Mouse (Mus musculus) spleen, adult 18-20 months (tissue): ENCODE data around the gene Gm19684.
"Not testable (repeated sequence)": the region's sequence is repeated elsewhere in the genome, so short reads cannot be mapped to it uniquely, and the experiment has no call there.

ENCODE experiments used
- DNase-seq, 2 experiments: peaks; one replicate each; pipeline ENCODE4 v3.0.0; 2022; ENCODE audit warnings: mixed read lengths in 2 of 2

The Gm19684 gene

DNA sequence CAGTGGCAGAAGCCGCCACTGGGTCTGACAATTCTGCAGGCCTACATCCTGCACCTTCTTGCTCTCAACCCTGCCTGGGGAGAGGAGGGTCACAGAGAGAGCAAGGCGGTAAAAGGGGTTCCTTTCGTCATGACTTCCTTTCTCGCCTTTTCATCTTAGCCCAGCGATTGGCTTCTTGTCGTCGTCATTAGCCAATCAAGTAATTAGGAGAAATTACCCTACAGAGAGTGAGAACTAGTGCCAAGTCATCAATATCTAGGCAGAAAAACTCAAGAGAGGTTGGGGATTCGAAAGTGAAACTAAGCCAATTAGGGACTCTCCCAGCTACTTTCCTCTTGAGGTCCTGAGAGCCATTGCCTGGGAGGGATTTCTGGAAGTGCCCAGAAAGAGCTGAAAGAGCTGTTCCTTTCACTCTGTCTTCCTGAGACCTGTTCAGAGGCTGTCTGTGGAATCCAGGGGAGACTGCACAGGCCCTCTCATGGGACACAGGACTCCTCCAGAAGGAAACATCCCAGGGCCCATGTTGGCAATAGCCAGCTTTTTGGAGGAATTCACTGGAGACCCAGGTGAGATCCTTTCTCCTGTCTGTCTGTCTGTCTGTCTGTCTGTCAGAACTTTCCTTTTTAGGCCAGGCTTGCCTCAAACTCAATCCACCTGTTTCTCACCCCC lies at the start of gene Gm19684:
Gm19684 (plus strand) TSS at position 327 of the 669 bp plus-strand sequence.
- DNase-seq: peak; percentile 56 to 60

DNA sequence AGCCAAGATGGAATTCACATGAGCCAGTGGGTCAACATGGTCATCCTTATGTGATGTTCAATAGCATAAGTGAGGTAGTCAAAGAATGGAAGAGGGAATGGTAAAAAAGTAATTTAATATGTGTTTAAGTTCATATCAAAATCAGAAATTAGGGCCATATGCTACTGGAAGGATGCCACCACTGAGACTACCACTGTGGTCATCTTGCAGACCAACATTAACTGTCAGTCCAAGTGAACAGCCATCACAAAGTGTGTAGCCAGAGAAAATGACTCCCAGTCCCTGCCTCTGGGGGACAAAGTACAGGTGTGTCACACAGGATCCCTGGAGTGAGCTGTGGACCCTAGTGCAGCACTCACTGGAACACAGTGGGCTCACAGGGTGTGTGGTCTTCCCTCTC lies 39.6 kb upstream of the Gm19684 start:
- not testable (repeated sequence) for DNase-seq

DNA sequence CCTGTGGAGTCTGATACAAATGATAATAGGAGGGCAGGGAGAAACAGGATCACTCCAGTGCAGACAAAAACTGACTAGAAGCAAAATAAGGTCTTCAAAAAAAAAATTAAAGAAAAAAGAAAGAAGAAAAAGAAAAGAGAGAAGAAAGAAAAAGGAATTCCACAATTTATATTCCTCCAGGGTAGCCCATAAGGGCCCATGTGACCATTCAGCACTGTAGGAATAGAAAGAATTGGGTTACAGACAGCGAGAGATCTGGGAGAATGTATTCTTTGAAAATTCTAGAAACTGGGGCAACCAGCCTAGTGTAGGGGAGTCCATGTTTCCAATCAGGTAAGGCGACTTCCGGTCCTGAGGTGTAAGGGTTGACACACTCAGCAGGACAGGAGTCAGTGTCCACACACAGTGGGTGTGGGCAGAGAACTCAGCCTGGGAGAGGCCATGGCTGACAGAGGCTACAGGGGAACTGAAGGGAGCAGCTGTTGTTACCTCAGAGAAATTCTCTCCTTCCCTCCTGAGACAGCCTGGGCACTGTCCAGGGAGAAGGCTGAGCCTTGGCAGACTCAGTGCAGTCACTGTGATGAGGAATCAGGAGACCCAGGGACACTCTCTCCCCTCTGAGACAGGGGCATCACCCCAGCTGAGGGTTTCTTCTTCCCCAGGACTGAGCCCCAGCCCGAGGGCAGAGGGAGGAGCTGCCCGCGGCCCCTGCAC lies 38.8 kb upstream of the Gm19684 start:
- DNase-seq: not testable (repeated sequence)

DNA sequence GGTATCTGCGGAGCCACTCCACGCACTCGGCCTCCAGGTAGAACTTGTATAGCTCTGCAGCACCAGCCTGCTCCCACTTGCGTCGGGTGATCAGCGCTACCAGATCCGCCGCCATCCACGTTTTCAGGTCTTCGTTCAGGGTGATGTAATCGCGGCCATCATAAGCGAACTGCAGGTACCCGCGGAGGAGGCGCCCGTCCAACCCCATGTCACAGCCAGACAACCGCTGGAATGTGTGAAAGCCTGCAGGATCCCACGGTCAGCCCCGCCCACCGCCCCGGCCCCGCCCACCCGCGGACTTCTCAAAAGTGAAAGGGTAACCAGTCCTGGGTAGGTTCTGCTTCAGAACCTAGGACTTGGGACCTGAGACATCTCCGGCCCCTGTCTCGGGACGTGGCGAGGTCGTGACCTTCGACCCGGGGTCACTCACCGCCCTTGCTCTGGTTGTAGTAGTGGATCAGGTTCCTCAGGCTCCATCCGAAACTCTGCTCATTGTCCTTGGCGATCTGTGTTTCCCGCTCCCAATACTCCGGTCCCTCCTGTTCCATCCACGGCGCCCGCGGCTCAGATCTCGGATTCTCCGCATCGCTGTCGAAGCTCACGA lies 38.1 kb upstream of the Gm19684 start:
- DNase-seq: peak in 1 of 2 experiments; percentile 47

DNA sequence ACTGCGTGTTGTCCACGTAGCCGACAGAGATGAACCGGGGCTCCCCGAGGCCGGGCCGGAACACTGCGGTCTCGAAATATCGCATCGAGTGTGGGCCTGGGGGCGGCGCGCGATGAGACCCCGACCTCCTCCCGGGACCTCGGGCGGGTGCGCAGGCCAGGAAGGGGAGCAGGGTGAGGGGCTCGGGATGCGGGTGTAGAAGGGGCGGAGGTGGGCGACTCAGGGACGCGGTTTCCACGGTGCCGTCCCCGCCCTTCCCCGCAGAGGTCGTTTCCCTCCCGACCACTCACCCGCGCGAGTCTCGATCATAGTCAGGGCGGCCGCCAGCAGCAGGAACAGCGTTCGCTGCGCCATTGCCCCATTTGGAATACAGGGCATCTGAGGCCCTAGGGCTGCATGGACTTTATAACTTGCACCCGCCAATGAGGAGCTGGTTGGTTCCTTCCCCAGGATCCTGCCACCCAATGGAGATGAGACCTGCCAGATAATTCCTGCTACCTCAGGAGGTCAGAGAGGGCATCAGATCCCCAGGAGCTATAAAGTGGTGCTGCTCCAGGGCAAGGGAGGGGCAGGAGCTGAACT lies 37.5 kb upstream of the Gm19684 start:
- DNase-seq: peak in 1 of 2 experiments; percentile 13

DNA sequence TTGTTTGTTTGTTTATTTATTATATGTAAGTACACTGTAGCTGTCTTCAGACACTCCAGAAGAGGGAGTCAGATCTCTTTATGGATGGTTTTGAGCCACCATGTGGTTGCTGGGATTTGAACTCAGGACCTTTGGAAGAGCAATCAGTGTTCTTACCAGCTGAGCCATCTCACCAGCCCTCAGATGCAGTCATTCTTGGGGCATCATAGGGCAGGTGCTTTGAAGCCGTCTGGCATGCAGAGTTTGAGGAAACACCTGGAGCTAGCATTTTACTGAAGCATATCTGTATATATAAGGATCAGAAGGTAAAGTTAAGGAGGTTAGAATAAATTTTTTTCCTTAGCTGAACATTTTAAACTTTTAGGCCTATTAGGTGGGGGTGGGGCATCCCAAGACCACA lies 35.5 kb upstream of the Gm19684 start:
- DNase-seq: not testable (repeated sequence)

DNA sequence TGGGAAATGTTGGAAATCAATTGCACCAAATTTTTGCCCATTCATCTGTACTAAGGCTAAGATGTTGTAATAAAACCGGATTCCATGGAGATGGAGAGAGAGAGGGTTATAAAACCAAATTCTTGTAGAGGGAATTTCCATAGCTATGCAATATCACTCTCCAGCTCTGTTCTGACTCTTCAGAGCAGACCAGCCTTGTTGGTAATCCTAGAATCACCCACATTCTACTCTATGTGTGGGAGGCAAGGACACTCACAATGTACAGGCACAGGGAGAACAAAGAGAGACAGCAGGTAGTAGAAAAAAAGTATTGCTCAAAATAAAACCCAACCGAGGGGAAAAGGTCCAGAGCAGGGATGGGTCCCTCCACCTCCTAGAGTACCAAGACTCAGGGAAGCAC lies 29.5 kb upstream of the Gm19684 start:
- DNase-seq: not testable (repeated sequence)

DNA sequence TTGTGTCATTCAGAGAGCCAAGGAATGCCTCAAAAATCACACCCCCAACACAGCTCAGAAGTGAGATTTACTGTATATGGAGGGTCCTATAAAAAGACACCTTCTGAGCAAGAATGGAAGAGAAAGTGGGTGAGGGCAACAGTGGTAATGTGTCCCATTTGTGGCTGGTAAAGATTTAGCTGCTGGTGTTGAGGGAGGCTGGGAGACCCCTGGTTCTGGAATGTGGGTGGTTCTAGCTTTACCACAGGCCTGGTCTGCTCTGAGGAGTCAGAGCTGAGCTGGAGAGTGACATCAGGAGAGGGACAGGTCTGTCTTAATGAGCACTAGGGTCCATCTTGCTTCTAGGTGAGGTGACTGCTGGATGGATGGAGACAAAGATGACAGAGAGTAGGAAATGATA lies 29.0 kb upstream of the Gm19684 start:
- DNase-seq: not testable (repeated sequence)

DNA sequence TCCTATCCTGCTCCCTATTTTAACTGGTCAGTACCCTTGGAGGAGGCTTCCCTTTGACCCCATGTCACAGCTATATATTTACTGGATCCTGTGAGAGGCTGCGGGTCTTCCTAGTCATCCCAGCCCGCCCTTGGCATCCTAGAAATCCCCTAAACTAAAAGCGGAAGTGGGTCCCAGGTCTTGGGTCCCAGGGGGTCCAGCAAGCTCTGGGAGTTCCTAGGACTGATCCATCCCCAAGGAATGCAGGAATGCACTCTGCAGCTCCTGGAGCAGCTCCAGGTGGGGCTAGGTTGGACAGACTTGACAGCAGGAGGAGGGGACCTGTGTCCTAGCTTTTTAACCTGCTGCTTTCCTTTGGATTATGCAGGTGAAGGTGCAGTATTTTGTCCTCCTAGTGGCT lies 27.5 kb upstream of the Gm19684 start:
- DNase-seq: no peak

DNA sequence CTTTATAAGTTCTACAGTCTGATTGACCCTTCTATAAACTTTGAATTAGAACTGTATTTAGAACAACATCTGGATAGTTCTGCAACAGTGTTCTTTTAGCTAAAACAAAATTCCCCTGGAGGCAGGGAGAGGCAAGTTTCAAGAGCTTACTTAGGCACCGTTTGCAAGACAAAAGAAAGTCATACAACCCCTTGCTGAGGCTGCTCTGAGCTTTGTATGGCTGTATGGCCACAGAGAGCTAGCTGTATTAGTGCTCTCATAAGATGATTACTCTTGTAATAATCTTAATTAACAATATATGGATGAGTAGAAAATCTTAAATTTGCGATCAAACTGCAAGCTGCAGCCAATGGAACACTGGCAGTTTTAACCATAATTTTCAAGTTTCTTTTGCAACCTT lies 21.9 kb upstream of the Gm19684 start:
- not testable (repeated sequence) for DNase-seq

DNA sequence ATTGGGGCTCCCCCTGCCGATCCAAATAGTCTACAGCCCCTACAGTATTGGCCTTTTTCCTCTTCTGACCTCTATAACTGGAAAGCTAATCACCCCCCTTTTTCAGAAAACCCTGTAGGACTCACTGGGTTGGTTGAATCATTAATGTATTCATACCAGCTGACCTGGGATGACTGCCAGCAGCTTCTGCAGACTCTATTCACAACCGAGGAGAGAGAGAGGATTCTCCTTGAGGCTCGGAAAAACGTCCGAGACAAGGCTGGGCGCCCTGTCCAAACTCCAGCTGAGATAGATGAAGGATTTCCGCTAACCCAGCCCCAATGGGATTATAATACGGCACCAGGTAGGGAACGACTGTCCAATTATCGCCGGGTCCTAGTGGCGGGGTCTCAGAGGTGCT lies 19.4 kb upstream of the Gm19684 start:
- DNase-seq: not testable (repeated sequence)

DNA sequence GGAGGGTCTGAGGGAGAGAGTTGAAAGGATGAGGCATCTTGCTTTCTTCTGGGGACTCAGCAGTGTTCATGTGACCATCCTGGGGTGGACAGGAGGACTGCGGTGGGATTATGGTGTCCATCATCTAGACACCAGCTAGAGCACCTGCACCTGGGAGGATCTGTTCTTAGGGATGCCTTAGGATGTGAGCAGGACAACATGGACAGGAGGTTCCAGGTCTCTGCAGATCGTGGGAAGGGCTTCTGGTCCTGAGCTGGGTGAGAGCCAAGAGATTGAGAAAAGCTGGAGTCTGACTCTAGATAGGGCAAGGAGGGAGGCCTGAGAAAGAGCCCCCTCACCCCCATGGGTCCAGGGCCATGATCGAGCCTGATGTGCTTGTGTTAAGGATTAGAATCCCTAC lies 11.3 kb upstream of the Gm19684 start:
- not testable (repeated sequence) for DNase-seq

DNA sequence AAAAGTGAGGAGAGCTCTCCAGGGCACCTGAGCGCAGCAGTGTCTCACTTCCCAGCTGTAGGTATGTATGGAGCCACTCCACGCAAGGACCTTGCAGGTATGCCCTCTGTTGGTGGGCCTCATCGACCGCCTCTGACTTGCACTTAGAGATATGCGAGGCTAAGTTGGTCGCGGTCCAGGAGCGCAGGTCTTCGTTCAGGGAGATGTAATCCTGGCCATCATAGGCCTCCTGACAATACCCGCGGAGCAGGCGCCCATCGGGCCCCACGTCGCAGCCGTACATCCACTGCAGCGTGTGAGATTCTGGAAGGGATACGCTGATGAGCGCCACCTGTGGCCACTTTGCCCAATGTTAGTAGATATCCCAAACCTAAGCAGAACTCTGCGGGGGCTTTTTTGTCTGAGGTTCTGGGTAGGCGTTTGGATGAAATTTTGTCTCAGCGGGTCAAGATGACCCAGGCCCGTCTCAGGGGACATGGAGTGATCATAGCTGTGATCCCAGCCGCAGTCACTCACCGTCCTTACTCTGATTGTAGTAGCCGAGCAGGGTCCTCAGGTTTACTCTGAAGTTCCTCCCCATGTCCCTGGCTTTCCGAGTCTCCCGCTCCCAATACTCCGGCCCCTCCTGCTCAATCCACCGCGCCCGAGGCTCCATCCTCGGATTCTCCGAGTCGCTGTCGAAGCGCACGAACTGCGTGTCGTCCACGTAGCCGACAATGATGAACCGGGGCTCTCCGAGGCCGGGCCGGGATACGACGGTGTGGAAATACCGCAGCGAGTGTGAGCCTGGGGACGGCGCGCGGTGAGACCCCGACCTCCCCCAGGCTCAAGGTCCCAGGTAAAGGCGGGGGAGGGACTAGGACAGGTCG lies 10.6 kb upstream of the Gm19684 start:
- DNase-seq: peak in 1 of 2 experiments; percentile 52

DNA sequence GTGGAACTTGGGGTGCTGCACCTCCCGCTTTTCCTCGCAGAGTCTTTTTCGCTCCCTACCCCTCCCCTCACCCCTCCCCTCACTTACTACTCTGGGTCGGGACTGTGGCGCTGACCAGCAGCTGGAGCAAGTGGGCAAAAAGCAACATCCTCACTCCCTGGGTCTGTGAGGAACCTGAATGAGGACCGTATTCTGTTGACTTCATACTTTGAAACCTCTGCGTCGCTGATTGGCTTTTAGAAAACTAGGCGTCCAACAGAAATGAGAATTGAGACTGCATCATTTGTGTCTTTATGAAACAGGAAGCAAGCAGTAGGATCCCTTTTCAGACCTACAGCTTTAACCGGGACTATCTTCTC lies 10.0 kb upstream of the Gm19684 start:
- peak in 1 of 2 experiments; percentile 31 for DNase-seq

DNA sequence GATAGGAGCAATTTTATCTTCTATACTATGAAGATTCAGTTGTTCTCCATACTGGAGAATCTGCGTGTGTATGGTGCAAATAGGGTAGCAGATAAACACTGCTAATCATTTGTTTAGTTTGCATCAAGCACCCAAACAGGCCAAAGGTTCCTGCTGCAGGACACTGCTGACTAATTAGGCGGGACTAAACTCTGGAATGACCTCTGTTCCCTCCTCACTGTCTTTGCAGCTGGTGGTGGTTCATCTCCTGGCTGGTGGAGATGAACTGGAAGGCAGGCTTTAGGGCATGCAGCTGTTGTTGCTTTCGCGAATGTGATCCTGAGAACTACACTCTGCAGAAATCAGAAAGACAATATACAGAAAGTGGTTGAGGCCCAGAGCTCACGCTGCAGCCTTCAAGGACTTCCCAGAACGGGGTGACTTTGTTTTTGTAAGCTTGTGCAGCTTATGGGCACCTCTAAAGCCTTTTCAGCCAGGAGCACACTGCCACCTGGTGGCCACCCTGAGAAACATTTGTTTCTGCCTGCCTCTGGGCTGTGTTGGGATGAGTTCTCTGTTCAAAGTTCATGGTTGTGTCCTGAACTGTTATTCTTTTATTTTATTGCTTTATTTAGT lies 7.4 kb upstream of the Gm19684 start:
- DNase-seq: peak in 1 of 2 experiments; percentile 35

DNA sequence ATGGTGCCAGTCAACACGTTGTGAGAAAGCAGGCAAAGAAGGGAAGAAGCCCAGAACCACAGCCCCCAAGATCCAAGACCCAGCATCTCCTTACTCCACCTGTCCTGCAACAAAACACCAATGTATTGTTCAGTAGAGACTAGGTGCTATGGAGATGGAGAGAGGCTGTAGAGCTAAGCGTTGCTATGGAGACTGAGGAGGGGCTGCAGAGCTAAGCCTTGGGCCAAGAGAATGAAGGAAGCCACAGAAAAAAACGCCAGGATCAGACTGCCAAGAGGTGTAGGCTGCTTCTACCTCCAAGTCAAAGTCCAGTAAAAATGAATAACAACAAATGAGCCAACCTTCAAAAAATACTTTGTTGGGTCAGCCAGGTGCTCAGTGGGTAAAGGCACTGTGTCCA lies 4.9 kb upstream of the Gm19684 start:
- DNase-seq: not testable (repeated sequence)

DNA sequence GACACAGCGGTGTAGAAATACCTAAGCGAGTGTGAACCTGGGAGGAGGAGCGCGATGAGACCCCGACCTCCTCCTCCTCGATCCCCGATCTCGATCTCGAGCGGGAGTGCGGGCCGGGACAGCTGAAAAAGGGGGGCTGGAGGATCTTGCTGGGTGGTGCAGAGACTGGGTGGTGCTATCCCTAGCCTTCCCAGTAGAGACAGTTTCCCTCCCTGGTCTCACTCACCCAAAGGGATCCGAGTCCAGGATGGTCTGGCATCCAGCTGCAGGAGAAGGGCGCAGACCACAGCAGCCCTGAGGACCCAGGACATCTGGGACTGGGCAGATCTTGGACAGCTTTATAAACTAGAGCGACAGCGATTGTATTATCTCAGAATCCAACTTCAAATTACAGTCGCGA lies 639 bp upstream of the Gm19684 start:
- not testable (repeated sequence) for DNase-seq

DNA sequence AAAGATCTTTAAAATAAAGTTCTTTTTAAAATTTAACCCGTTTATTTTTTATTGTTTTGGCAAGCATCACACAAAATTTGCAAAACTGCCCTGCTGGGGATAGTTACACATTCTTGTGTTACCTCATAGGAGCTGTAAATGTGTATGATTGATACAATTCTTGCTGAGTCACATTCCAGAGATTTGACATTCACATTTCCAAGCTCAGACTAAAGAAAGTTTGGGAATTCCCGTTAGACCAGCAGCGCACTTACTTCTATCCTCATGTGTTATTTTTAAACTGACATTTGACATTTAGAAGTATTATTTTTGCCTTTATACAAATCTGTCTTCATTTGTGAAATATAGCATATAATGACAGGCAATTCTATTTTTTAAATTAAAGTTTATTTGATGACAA lies 2.6 kb downstream of the Gm19684 start:
- DNase-seq: not testable (repeated sequence)

DNA sequence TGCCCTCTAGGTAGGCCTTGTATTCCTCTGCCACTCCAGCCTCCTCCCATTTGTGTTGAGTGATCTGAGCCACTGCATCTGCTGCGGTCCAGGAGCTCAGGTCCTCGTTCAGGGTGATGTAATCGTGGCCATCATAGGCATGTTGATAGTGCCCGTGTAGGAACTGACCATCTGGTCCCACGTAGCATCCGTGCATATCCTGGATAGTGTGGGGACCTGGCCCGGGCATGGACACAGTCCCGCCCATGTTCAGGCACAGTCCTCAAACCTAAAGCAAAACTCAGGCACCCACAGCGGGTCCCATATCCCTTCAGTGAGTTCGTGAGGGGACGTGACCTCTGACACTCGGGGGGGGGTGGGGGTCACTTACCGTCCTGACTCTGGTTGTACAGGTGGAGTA lies 7.0 kb downstream of the Gm19684 start:
- DNase-seq: not testable (repeated sequence)

DNA sequence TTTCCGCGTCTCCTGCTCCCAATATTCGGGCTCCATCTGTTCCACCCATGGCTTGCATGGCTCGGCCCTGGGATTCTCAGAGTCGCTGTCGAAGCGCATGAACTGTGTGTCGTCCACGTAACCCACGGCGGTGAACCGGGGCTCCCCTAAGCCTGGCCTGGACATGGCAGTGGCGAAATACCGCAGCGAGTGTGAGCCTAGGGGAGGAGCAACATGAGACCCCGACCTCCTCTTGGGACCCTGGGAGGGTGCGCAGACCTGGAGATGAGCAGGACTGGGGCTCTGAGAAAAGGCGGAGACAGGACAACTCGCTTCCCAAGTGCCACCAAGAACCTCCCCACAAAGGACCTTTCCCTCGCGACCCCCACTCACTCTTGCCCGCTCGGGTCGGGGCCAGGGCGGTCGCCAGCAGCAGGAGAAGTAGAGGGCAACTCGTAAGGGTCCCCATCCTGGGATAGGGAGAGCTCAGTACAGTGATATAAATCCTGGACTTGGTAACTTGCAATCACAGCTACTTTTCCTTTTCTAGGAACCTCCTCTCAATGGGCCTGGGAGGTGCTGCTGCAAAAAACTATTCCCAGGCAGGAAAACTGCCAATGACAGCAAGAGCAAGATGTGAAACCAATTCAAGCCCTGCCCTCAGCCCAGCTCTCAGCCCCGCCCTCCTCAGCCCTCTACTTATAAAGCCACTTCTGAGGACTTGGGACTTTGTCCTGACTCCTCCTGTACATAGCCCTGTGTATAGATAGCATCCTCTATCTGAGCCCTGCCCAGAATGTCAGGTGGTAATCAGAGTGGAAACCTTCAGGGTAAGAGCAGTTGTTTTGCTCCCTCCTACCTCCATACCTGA lies 7.7 kb downstream of the Gm19684 start, which contains the start of gene Gm7030:
Gm7030 (minus strand) TSS at position 458 of the 850 bp plus-strand sequence.
- DNase-seq: not testable (repeated sequence)
